Mouse (Mus musculus) CH12.LX (cell line): ENCODE measurements around the gene Jph3.

Source experiments
- CTCF ChIP-seq, 2 experiments: IDR thresholded peaks in 1 of 2; conservative IDR thresholded peaks in 1 of 2; 2 replicates each; pipeline ENCODE4 v1.5.1; 2011 to 2012; ENCODE audit warnings: low read depth in 2 of 2, low read length in 2 of 2, improper control_type of control experiment in 1 of 2, inconsistent platforms in 1 of 2, mild to moderate bottlenecking in 1 of 2, moderate library complexity in 1 of 2
- E2F4 ChIP-seq: IDR thresholded peaks from 2 replicates; pipeline ENCODE4 v1.6.1; 2011; ENCODE audit warnings: low read depth, low read length, improper control_type of control experiment; ENCODE audit not compliant: insufficient replicate concordance
- JUN ChIP-seq: IDR thresholded peaks from 2 replicates; pipeline ENCODE4 v1.6.1; 2011; ENCODE audit warnings: low read depth, mild to moderate bottlenecking, low read length, improper control_type of control experiment, moderate library complexity; ENCODE audit not compliant: insufficient read depth
- JUND ChIP-seq: conservative IDR thresholded peaks from 2 replicates; pipeline ENCODE4 v1.6.1; 2011; ENCODE audit warnings: low read depth, low read length, improper control_type of control experiment
- MEF2A ChIP-seq: IDR thresholded peaks from 2 replicates; pipeline ENCODE4 v1.6.1; 2014; ENCODE audit warnings: low read depth, mild to moderate bottlenecking, inconsistent platforms, low read length, improper control_type of control experiment, borderline replicate concordance
- MXI1 ChIP-seq: IDR thresholded peaks from 2 replicates; pipeline ENCODE4 v1.6.1; 2011; ENCODE audit warnings: mild to moderate bottlenecking, low read depth, low read length, improper control_type of control experiment
- ZNF384 ChIP-seq: IDR thresholded peaks from 2 replicates; pipeline ENCODE4 v1.6.1; 2012; ENCODE audit warnings: low read depth, low read length, improper control_type of control experiment, inconsistent platforms

DNA sequence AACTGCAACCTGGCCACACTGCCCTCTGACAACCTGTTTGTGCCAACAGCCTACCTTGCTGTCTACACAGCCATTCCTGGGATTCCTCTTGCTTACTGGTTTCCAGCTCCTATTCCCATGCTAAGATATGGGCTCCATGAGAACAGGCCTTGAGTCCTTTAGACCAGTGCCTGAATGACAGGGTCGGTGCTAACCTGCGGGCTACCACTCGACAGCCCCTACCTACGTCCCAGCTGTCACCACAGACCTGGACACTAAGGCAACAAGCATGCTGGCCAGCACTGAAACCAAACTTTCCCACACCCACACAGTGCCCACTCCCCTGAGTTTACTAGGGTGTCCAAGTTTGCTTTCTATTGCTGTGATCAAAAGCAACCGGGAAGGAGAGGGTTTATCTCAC lies 98.3 kb downstream of the Jph3 start:
- TF ChIP-seq MEF2A (no peak), E2F4 (no peak), ZNF384 (no peak), CTCF (conservative IDR thresholded peaks at IDR 0.05 in 1 of 2, IDR thresholded peaks at IDR 0.05 in 1 of 2; ENCODE audit: low read depth in 2 of 2, low read length in 2 of 2) (no peak), JUN (no peak), JUND (no peak), MXI1 (no peak)
